Mouse (Mus musculus): Measurements from ENCODE around the gene Nedd9. TPM values are rescaled to one million over a fixed set of nuclear protein-coding genes. Genes with fewer than 3 reads are reported as not detected.

Gene Nedd9
- total and polyA plus RNA-seq, 2 experiments from 2014 or later: 12.6 to 30.5 TPM

GRCm38 (mm10) chr13:41517193-41517592, 30.0 kb upstream of the Nedd9 start:
- no peak for ATAC-seq
- Histone ChIP-seq H3K9ac (no peak overlapping the region), H3K27ac (ENCODE audit: low read depth, low read length) (no peak overlapping the region), H3K36me3 (ENCODE audit: insufficient read depth) (no peaks in the 10 kb centered on the region), H3K27me3 (ENCODE audit: insufficient read depth, low read length) (no peaks in the 10 kb centered on the region), H3K4me2 (ENCODE audit: low read depth) (no peak overlapping the region), H3K4me1 (ENCODE audit: insufficient read depth) (no peaks in the 10 kb centered on the region), H3K9me3 (ENCODE audit: low read length) (no peaks in the 10 kb centered on the region), H3K4me3 (ENCODE audit: low read depth, low read length) (no peak overlapping the region)
- WGBS: 84% methylated on average over 4 of the region's 4 CpGs
- TF ChIP-seq CTCF (IDR thresholded peaks at IDR 0.05; ENCODE audit: low read depth): no peak
- no peak for DNase-seq

GRCm38 (mm10) chr13:41515749-41516148, 28.6 kb upstream of the Nedd9 start:
- Histone ChIP-seq H3K27ac (ENCODE audit: low read depth, low read length) (no peak overlapping the region), H3K9ac (no peak overlapping the region), H3K4me2 (ENCODE audit: low read depth) (no peak overlapping the region), H3K4me1 (ENCODE audit: insufficient read depth) (no peaks in the 10 kb centered on the region), H3K36me3 (ENCODE audit: insufficient read depth) (no peaks in the 10 kb centered on the region), H3K9me3 (ENCODE audit: low read length) (no peaks in the 10 kb centered on the region), H3K4me3 (ENCODE audit: low read depth, low read length) (no peak overlapping the region), H3K27me3 (ENCODE audit: insufficient read depth, low read length) (no peaks in the 10 kb centered on the region)
- ATAC-seq: no peak
- DNase-seq: no peak
- no peak for TF ChIP-seq CTCF (IDR thresholded peaks at IDR 0.05; ENCODE audit: low read depth)
- WGBS: 84% methylated on average over 4 of the region's 4 CpGs

- H3K27ac ChIP-seq (ENCODE audit: low read depth, low read length): no peak overlapping the region
- ATAC-seq (no peak), DNase-seq (no peak)
- no peak overlapping the region for H3K9ac ChIP-seq
- no peaks in the 10 kb centered on the region for H3K27me3 ChIP-seq (ENCODE audit: insufficient read depth, low read length)
- no peaks in the 10 kb centered on the region for H3K4me1 ChIP-seq (ENCODE audit: insufficient read depth)
- no peak for TF ChIP-seq CTCF (IDR thresholded peaks at IDR 0.05; ENCODE audit: low read depth)
- H3K9me3 ChIP-seq (ENCODE audit: low read length): no peaks in the 10 kb centered on the region
- no peak overlapping the region for H3K4me2 ChIP-seq (ENCODE audit: low read depth)
- WGBS: 87% methylated on average over 8 of the region's 8 CpGs
- H3K4me3 ChIP-seq (ENCODE audit: low read depth, low read length): no peak overlapping the region
- no peaks in the 10 kb centered on the region for H3K36me3 ChIP-seq (ENCODE audit: insufficient read depth)
These were observed 27.8 kb upstream of the Nedd9 start for GRCm38 (mm10) chr13:41514918-41515317.

GRCm38 (mm10) chr13:41513456-41513855, 26.3 kb upstream of the Nedd9 start:
- H3K9ac ChIP-seq: no peak overlapping the region
- no peak overlapping the region for H3K4me2 ChIP-seq (ENCODE audit: low read depth)
- no peak for DNase-seq
- ATAC-seq: no peak
- no peak overlapping the region for H3K27ac ChIP-seq (ENCODE audit: low read depth, low read length)
- H3K36me3 ChIP-seq (ENCODE audit: insufficient read depth): no peaks in the 10 kb centered on the region
- H3K9me3 ChIP-seq (ENCODE audit: low read length): no peaks in the 10 kb centered on the region
- no peak overlapping the region for H3K4me3 ChIP-seq (ENCODE audit: low read depth, low read length)
- 87% methylated on average over 3 of the region's 3 CpGs for WGBS
- no peaks in the 10 kb centered on the region for H3K4me1 ChIP-seq (ENCODE audit: insufficient read depth)
- TF ChIP-seq CTCF (IDR thresholded peaks at IDR 0.05; ENCODE audit: low read depth): no peak
- H3K27me3 ChIP-seq (ENCODE audit: insufficient read depth, low read length): no peaks in the 10 kb centered on the region

GRCm38 (mm10) chr13:41512243-41512642, 25.1 kb upstream of the Nedd9 start:
- no peak for ATAC-seq
- WGBS: 92% methylated on average over 4 of the region's 4 CpGs

GRCm38 (mm10) chr13:41510631-41511419, 23.7 kb upstream of the Nedd9 start:
- Histone ChIP-seq H3K4me3 (ENCODE audit: low read depth, low read length) (no peak overlapping the region), H3K4me1 (ENCODE audit: insufficient read depth) (no peaks in the 10 kb centered on the region), H3K9me3 (ENCODE audit: low read length) (no peaks in the 10 kb centered on the region), H3K4me2 (ENCODE audit: low read depth) (no peak overlapping the region), H3K36me3 (ENCODE audit: insufficient read depth) (no peaks in the 10 kb centered on the region), H3K27ac (ENCODE audit: low read depth, low read length) (no peak overlapping the region), H3K9ac (no peak overlapping the region), H3K27me3 (ENCODE audit: insufficient read depth, low read length) (no peaks in the 10 kb centered on the region)
- WGBS: 41% methylated on average over 7 of the region's 7 CpGs
- ATAC-seq (no peak), DNase-seq (no peak)
- TF ChIP-seq CTCF (IDR thresholded peaks at IDR 0.05; ENCODE audit: low read depth): no peak

More at GRCm38 (mm10) chr13:41512243-41512642, 25.1 kb upstream of the Nedd9 start:
- no peak for TF ChIP-seq CTCF (IDR thresholded peaks at IDR 0.05; ENCODE audit: low read depth)
- Histone ChIP-seq H3K9me3 (ENCODE audit: low read length) (no peaks in the 10 kb centered on the region), H3K27me3 (ENCODE audit: insufficient read depth, low read length) (no peaks in the 10 kb centered on the region), H3K4me2 (ENCODE audit: low read depth) (no peak overlapping the region), H3K4me3 (ENCODE audit: low read depth, low read length) (no peak overlapping the region), H3K9ac (no peak overlapping the region), H3K36me3 (ENCODE audit: insufficient read depth) (no peaks in the 10 kb centered on the region), H3K4me1 (ENCODE audit: insufficient read depth) (no peaks in the 10 kb centered on the region), H3K27ac (ENCODE audit: low read depth, low read length) (no peak overlapping the region)
- DNase-seq: no peak

GRCm38 (mm10) chr13:41505594-41505993, 18.4 kb upstream of the Nedd9 start:
- no peaks in the 10 kb centered on the region for H3K27me3 ChIP-seq (ENCODE audit: insufficient read depth, low read length)
- H3K27ac ChIP-seq (ENCODE audit: low read depth, low read length): no peak overlapping the region
- H3K9ac ChIP-seq: no peak overlapping the region
- ATAC-seq (no peak), DNase-seq (no peak)
- no peaks in the 10 kb centered on the region for H3K9me3 ChIP-seq (ENCODE audit: low read length)
- no peak for TF ChIP-seq CTCF (IDR thresholded peaks at IDR 0.05; ENCODE audit: low read depth)
- no peaks in the 10 kb centered on the region for H3K36me3 ChIP-seq (ENCODE audit: insufficient read depth)
- no peaks in the 10 kb centered on the region for H3K4me1 ChIP-seq (ENCODE audit: insufficient read depth)
- H3K4me3 ChIP-seq (ENCODE audit: low read depth, low read length): no peak overlapping the region
- 43% methylated on average over 2 of the region's 2 CpGs for whole genome bisulfite sequencing
- H3K4me2 ChIP-seq (ENCODE audit: low read depth): no peak overlapping the region
